Mouse (Mus musculus): ENCODE results near the gene Pwwp2b. TPM values are rescaled to one million over a fixed set of nuclear protein-coding genes. Genes with fewer than 3 reads are reported as not detected.

The Pwwp2b gene
- polyA plus RNA-seq, 1 experiment from 2014 or later = 5.2 TPM

GRCm38 (mm10) chr7:139215946-139216345 lies 32.3 kb upstream of the Pwwp2b start:
- Histone ChIP-seq H3K9me3 (no peaks in the 10 kb centered on the region), H3K36me3 (replicated peaks) (no peaks in the 10 kb centered on the region), H3K4me2 (no peak overlapping the region), H3K4me3 (no peak overlapping the region), H3K4me1 (peaks cover 18% of the 10 kb centered on the region), H3K27ac (no peak overlapping the region), H3K9ac (no peak overlapping the region), H3K27me3 (replicated peaks) (no peaks in the 10 kb centered on the region)
- no peak for ATAC-seq (replicated peaks)
- WGBS = 82% methylated on average over 7 of the region's 7 CpGs

DNA sequence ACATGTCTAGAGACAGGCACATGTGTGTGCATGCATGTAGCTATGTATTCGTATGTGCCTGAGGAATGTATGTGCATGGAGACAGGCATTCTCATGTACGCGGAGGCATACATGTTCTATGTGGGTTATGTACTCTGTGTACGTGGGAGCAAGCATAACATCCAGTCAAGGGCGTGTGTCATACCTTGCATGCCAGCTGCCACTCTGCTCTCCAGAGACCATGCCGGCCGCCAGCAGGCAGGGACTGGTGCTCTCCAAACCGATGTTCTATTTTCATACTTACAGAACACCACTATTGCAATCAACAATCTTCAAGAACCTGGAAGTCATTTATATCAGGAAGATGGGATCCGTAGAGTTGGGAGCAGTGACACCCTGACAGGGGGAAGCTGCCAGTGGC lies 31.8 kb upstream of the Pwwp2b start:
- Histone ChIP-seq H3K9ac (no peak overlapping the region), H3K4me1 (peaks cover 18% of the 10 kb centered on the region), H3K36me3 (replicated peaks) (no peaks in the 10 kb centered on the region), H3K27me3 (replicated peaks) (no peaks in the 10 kb centered on the region), H3K27ac (no peak overlapping the region), H3K9me3 (no peaks in the 10 kb centered on the region), H3K4me2 (no peak overlapping the region), H3K4me3 (no peak overlapping the region)
- ATAC-seq (replicated peaks) = no peak
- WGBS = 96% methylated on average over 9 of the region's 9 CpGs

GRCm38 (mm10) chr7:139217046-139217445 lies 31.2 kb upstream of the Pwwp2b start:
- ATAC-seq (replicated peaks) = no peak
- WGBS = 82% methylated on average over 7 of the region's 7 CpGs

DNA sequence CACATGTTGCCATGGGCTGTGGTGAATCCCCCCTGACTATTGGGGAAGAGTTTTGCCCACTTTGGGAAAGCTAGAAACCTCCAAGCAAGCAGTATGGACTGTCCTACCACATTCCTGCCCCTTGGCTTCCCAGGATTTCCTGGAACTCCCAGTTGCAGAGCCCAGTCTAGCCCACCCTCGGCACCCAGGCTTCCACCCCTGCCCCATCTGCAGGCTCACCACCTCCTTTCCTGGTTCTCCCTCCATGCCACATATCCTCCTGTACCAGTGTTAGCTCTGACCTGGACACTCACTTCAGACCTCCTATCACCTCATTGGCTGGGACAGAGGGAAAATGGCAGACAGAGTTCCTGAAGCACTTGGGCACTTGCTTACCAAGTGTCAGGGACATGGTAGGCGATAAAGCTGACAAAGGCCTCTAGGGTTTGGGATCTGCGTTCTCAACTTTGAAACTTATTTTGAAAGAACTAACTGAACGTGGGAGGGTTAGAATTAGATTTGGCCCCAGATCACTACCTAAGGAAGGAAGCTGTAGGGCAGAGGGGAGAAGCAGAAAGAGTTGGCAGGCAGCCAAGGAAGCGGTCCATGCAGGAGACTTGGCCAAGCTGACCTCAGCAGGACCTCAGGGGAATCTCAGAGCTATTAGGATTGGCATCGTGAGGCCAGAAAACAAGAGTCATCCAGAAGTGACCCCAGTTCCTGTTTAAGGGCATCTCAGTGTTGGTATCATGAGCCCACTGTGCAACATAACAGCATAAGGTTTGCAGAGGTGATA lies 29.5 kb upstream of the Pwwp2b start:
- Histone ChIP-seq H3K4me2 (no peak overlapping the region), H3K9me3 (no peaks in the 10 kb centered on the region), H3K27me3 (replicated peaks) (no peaks in the 10 kb centered on the region), H3K4me3 (no peak overlapping the region), H3K9ac (no peak overlapping the region), H3K36me3 (replicated peaks) (no peaks in the 10 kb centered on the region), H3K4me1 (peaks cover 3% of the 10 kb centered on the region; the same call in 1 of the 2 replicates), H3K27ac (no peak overlapping the region)
- ATAC-seq (replicated peaks) = no peak
- WGBS = 63% methylated on average over 6 of the region's 6 CpGs

More at GRCm38 (mm10) chr7:139217046-139217445, 31.2 kb upstream of the Pwwp2b start:
- H3K36me3 ChIP-seq (replicated peaks) = no peaks in the 10 kb centered on the region
- peaks cover 14% of the 10 kb centered on the region for H3K4me1 ChIP-seq
- no peak overlapping the region for H3K9ac ChIP-seq
- no peak overlapping the region for H3K4me2 ChIP-seq
- H3K4me3 ChIP-seq = no peak overlapping the region
- H3K27ac ChIP-seq = no peak overlapping the region
- H3K9me3 ChIP-seq = no peaks in the 10 kb centered on the region
- H3K27me3 ChIP-seq (replicated peaks) = no peaks in the 10 kb centered on the region

GRCm38 (mm10) chr7:139219486-139219885 lies 28.8 kb upstream of the Pwwp2b start:
- no peak for ATAC-seq (replicated peaks)
- no peak overlapping the region for H3K9ac ChIP-seq
- WGBS = 82% methylated on average over 5 of the region's 5 CpGs
- no peaks in the 10 kb centered on the region for H3K4me1 ChIP-seq
- H3K4me2 ChIP-seq = no peak overlapping the region
- H3K27me3 ChIP-seq (replicated peaks) = no peaks in the 10 kb centered on the region
- H3K27ac ChIP-seq = no peak overlapping the region
- no peak overlapping the region for H3K4me3 ChIP-seq
- H3K9me3 ChIP-seq = no peaks in the 10 kb centered on the region
- no peaks in the 10 kb centered on the region for H3K36me3 ChIP-seq (replicated peaks)

DNA sequence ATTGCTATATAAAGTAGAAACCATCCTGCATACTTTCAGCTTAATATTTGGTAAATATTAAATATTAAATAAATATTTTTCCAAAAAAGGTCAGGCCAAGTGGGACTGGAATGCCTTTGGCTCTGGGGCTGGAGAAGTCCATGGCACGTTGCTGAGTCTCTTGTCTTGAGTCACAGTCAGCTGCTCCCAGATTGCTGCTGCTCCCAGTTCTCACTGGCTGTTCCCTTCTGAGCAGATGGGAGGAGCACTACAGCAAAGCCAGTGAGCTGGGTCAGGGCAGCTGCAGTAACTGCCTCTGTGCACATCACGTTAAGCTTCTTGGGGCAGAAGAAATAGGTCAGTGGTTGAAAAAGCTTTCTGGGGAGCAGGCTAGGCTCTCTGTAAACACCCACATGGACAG lies 28.0 kb upstream of the Pwwp2b start:
- H3K36me3 ChIP-seq (replicated peaks) = no peaks in the 10 kb centered on the region
- 27% methylated on average over 2 of the region's 2 CpGs for WGBS
- H3K27ac ChIP-seq = no peak overlapping the region
- no peaks in the 10 kb centered on the region for H3K4me1 ChIP-seq
- H3K9me3 ChIP-seq = no peaks in the 10 kb centered on the region
- no peak overlapping the region for H3K4me2 ChIP-seq
- no peaks in the 10 kb centered on the region for H3K27me3 ChIP-seq (replicated peaks)
- ATAC-seq (replicated peaks) = no peak
- H3K9ac ChIP-seq = no peak overlapping the region
- H3K4me3 ChIP-seq = no peak overlapping the region

DNA sequence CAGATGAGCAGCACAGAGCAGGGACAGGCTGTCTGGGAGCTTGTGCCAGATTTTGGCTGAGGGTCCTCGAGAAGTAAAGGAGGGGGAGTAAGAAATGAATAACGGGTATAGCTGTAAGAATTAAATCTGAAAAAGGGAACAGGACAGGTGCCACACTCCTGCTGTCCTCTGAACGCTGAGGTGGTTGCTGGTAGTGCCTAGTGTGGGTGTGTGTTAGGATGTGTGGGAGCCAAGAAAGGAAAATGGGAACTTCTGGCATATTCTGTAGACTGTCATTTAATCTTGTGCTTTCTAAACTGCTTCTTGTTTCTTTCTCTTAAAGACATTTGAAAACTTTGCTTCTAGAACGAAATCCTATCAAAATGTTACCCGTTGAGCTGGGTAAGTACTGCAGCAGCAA lies 27.2 kb upstream of the Pwwp2b start:
- 82% methylated on average over 5 of the region's 5 CpGs for WGBS
- no peak overlapping the region for H3K4me2 ChIP-seq
- H3K4me1 ChIP-seq = no peaks in the 10 kb centered on the region
- H3K27me3 ChIP-seq (replicated peaks) = no peaks in the 10 kb centered on the region
- H3K9me3 ChIP-seq = no peaks in the 10 kb centered on the region
- H3K36me3 ChIP-seq (replicated peaks) = no peaks in the 10 kb centered on the region
- ATAC-seq (replicated peaks) = no peak
- H3K4me3 ChIP-seq = no peak overlapping the region
- H3K27ac ChIP-seq = no peak overlapping the region
- H3K9ac ChIP-seq = no peak overlapping the region

DNA sequence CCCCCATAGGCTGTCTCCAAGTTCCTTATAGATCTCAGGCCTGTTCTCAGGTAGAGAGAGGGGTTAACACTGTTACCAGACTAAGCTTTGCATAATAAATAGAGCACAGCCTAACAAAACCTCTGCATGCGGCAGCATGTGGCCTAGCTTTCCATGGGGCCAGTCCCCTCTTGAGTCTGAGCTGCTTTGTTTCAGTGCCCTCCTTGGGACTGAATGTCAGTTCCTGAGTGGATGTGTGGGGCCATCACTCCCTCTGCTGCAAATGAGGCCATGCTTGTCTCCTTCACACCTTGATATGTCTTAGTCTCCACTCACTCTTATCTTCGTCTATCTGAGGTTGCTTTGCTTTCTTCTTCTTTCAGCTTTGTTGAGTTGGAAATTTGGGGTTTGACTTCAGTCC lies 26.4 kb upstream of the Pwwp2b start:
- Histone ChIP-seq H3K27me3 (replicated peaks) (no peaks in the 10 kb centered on the region), H3K4me1 (no peaks in the 10 kb centered on the region), H3K36me3 (replicated peaks) (no peaks in the 10 kb centered on the region), H3K9me3 (no peaks in the 10 kb centered on the region), H3K4me2 (no peak overlapping the region), H3K9ac (no peak overlapping the region), H3K27ac (no peak overlapping the region), H3K4me3 (no peak overlapping the region)
- no peak for ATAC-seq (replicated peaks)
- WGBS = 55% methylated on average over 2 of the region's 2 CpGs

- Histone ChIP-seq H3K4me2 (no peak overlapping the region), H3K27ac (no peak overlapping the region), H3K9me3 (no peaks in the 10 kb centered on the region), H3K36me3 (replicated peaks) (no peaks in the 10 kb centered on the region), H3K27me3 (replicated peaks) (no peaks in the 10 kb centered on the region), H3K4me3 (no peak overlapping the region), H3K4me1 (no peaks in the 10 kb centered on the region), H3K9ac (no peak overlapping the region)
- ATAC-seq (replicated peaks) = no peak
- WGBS = 66% methylated on average over 4 of the region's 4 CpGs
Observed at GRCm38 (mm10) chr7:139222341-139222740, 25.9 kb upstream of the Pwwp2b start.

DNA sequence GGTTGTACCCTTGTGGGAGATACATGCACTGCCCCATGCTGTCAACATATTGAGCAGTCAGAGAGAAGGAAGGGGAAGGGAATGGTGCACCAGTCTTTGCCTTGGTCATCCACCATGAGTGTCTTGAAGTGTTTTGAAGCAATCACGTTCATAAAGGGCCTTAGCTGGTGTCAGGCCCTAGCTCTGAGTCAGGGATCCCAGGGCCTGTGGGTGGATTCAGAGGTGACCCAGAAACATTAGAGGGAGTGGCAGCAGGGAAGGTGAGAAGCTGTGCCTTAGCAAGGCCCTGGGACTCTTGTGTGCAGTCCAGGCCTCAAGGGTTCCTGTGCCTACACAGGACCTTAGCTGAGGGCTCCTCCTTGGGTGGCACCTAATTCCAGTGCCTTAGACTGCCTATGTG lies 24.2 kb upstream of the Pwwp2b start:
- Histone ChIP-seq H3K4me1 (no peaks in the 10 kb centered on the region), H3K27me3 (replicated peaks) (no peaks in the 10 kb centered on the region), H3K4me2 (no peak overlapping the region), H3K9me3 (no peaks in the 10 kb centered on the region), H3K9ac (no peak overlapping the region), H3K4me3 (no peak overlapping the region), H3K36me3 (replicated peaks) (no peaks in the 10 kb centered on the region), H3K27ac (no peak overlapping the region)
- ATAC-seq (replicated peaks) = no peak
- WGBS = 72% methylated on average over 1 of the region's 1 CpGs

GRCm38 (mm10) chr7:139224725-139225124 lies 23.6 kb upstream of the Pwwp2b start:
- H3K4me3 ChIP-seq = no peak overlapping the region
- H3K9ac ChIP-seq = no peak overlapping the region
- no peak overlapping the region for H3K4me2 ChIP-seq
- no peaks in the 10 kb centered on the region for H3K4me1 ChIP-seq
- H3K9me3 ChIP-seq = no peaks in the 10 kb centered on the region
- H3K36me3 ChIP-seq (replicated peaks) = no peaks in the 10 kb centered on the region
- no peaks in the 10 kb centered on the region for H3K27me3 ChIP-seq (replicated peaks)
- no peak for ATAC-seq (replicated peaks)
- 78% methylated on average over 8 of the region's 8 CpGs for WGBS
- H3K27ac ChIP-seq = no peak overlapping the region

- no peaks in the 10 kb centered on the region for H3K27me3 ChIP-seq (replicated peaks)
- 87% methylated on average over 7 of the region's 7 CpGs for WGBS
- H3K27ac ChIP-seq = no peak overlapping the region
- H3K9ac ChIP-seq = no peak overlapping the region
- H3K9me3 ChIP-seq = no peaks in the 10 kb centered on the region
- no peak overlapping the region for H3K4me2 ChIP-seq
- ATAC-seq (replicated peaks) = no peak
- no peak overlapping the region for H3K4me3 ChIP-seq
- H3K36me3 ChIP-seq (replicated peaks) = no peaks in the 10 kb centered on the region
- no peaks in the 10 kb centered on the region for H3K4me1 ChIP-seq
Observed at GRCm38 (mm10) chr7:139226416-139226815, 21.9 kb upstream of the Pwwp2b start.

GRCm38 (mm10) chr7:139228447-139229171 lies 19.7 kb upstream of the Pwwp2b start:
- 85% methylated on average over 6 of the region's 6 CpGs for WGBS
- H3K9ac ChIP-seq = no peak overlapping the region
- no peak overlapping the region for H3K27ac ChIP-seq
- H3K4me2 ChIP-seq = no peak overlapping the region
- no peaks in the 10 kb centered on the region for H3K4me1 ChIP-seq
- no peaks in the 10 kb centered on the region for H3K9me3 ChIP-seq
- no peak for ATAC-seq (replicated peaks)
- no peak overlapping the region for H3K4me3 ChIP-seq
- H3K27me3 ChIP-seq (replicated peaks) = no peaks in the 10 kb centered on the region; the same call in 1 of the 2 replicates
- H3K36me3 ChIP-seq (replicated peaks) = no peaks in the 10 kb centered on the region

Measured in midbrain, embryonic 15.5 days (tissue).